Mouse (Mus musculus): Measurements from ENCODE around the gene Ilvbl. TPM values are rescaled to one million over a fixed set of nuclear protein-coding genes. Genes with fewer than 3 reads are reported as not detected.

Ilvbl gene
- polyA plus RNA-seq (2015; fragmentation: Illumina TruSeq; extraction: RNeasy Lipid Tissue Mini Kit (QIAGEN cat#74804); ENCODE audit: insufficient read depth, low read depth, low replicate concordance), result 9.8 TPM

DNA sequence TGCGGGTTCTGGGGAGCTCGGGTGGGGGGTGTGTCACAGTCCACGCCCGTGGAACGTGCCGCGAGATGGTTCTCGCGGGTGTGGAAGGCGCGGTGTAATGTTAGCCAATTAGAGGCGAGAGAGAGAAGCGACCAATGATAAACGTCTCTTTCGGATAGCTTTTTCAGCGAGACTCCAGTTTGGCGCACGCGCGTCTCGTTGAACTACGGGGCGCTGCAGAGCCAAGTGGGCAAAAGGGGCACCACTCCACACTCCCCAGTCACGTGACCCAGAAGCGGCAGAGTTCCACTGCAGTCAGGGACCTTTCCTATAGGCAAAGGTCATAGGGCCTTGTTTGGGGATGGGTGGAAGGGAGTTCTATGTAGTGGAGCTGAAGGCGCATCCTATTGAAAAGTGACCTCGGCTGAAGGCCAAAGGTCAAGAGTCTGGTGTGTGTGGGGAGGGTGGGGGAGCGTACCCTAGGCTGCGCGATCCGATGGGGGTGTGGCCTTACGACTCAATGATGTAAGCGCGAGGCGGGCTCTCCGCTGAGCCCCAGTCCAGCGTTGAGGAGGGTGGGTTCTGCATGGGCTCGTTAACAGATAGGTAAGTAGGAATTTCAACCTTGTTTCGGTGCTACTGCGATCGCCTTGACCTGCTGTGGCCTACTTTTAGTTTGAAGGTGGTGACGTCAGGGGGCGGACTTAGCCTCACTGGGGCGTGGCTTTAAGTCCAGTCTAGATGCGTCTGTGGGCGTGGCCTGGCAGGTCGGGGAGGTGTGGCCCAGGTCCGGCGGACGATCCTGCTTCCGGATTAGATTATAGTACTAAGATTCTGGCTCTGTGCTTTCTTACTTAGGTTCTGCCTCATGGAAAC lies at the start of gene Ilvbl:
Gene Ilvbl, plus strand, starts transcription at position 97 of the 855 bp plus-strand sequence.

DNA sequence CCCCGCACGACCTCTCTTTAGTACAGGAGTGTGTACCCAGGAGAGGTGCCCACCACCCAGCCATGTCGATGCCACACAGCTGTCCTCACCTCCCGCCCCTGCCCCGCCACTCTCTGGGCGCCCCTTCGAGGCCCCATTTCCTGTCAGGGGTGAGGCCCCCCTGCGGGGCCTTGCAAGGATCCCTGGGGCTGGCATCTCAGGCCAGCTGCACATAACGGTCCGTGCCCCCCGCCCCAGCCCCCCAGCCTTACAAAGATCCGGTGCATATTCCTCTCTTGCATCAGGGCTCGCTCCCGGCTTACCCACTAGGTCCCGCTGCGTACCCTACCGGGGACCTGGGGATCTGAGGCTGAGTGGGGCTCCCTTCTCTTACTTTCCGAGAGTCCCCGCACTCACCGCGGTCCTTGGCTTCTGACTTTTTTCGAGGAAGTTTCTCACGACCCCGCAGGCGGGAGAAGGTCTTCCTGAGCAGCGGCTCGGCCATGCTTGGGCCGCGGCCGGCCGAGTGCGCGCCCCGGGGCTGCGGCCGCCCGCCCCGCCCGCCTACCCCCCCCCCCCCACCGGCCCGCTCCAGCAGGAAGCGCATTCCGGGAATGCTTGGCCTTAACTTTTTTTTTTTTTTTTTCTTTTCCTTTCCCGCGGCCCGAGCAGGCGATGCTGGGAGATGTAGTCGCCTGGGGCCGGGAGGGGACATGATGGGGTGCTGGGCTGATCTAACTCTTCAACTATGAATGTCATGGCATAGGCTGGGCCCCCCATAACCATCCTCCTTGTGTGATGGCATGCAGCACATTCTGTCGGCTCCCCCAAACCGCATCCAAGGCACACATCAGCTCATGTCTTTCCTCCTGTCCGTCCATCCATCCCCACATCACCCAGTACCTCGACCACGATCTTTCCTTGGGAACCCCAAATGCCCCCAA lies 17.5 kb downstream of the Ilvbl start, which contains the start of gene Syde1:
Gene Syde1, minus strand, starts transcription at position 559 of the 923 bp plus-strand sequence.

DNA sequence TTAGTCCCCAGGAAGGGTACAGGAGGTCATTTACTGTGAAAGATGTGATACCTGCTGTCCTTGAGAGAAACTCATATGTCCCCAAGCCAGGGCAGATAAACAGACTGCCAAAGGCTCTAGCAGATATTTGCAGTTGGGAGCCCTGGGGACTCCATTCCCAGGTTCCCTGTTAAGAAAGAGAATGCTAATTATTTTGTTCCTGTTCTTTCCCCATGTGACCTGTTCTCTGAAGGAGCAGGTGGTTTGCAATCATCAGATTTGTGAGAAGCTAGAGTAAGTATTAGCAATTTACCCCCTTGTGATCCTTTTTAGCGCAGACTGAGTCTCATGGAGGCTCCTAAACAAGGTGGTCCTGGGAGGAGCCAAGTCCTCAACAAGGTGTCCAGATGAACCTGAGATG lies 43.8 kb downstream of the Ilvbl start, which contains the start of gene Olfr1357:
Gene Olfr1357, minus strand, starts transcription at position 101 of the 400 bp plus-strand sequence.

Other genes with a start within 250 kb of the Ilvbl start
- 14.0 TPM for gene Agpat3, start 221.9 kb upstream of the Ilvbl start, polyA plus RNA-seq (2015; fragmentation: Illumina TruSeq; extraction: RNeasy Lipid Tissue Mini Kit (QIAGEN cat#74804); ENCODE audit: insufficient read depth, low read depth, low replicate concordance)
- 32.4 TPM for gene Rrp1, start 161.3 kb upstream of the Ilvbl start, polyA plus RNA-seq (2015; fragmentation: Illumina TruSeq; extraction: RNeasy Lipid Tissue Mini Kit (QIAGEN cat#74804); ENCODE audit: insufficient read depth, low read depth, low replicate concordance)
- 35.7 TPM for gene Cstb, start 148.7 kb upstream of the Ilvbl start, polyA plus RNA-seq (2015; fragmentation: Illumina TruSeq; extraction: RNeasy Lipid Tissue Mini Kit (QIAGEN cat#74804); ENCODE audit: insufficient read depth, low read depth, low replicate concordance)
- 3.3 TPM for gene Pdxk, start 109.4 kb upstream of the Ilvbl start, polyA plus RNA-seq (2015; fragmentation: Illumina TruSeq; extraction: RNeasy Lipid Tissue Mini Kit (QIAGEN cat#74804); ENCODE audit: insufficient read depth, low read depth, low replicate concordance)
- gene Olfr1358, start 56.9 kb upstream of the Ilvbl start, polyA plus RNA-seq (2015; fragmentation: Illumina TruSeq; extraction: RNeasy Lipid Tissue Mini Kit (QIAGEN cat#74804); ENCODE audit: insufficient read depth, low read depth, low replicate concordance), result not detected
- 6.3 TPM for gene Syde1, start 17.6 kb downstream of the Ilvbl start, polyA plus RNA-seq (2015; fragmentation: Illumina TruSeq; extraction: RNeasy Lipid Tissue Mini Kit (QIAGEN cat#74804); ENCODE audit: insufficient read depth, low read depth, low replicate concordance)
- not detected for gene Olfr1357, start 43.7 kb downstream of the Ilvbl start, polyA plus RNA-seq (2015; fragmentation: Illumina TruSeq; extraction: RNeasy Lipid Tissue Mini Kit (QIAGEN cat#74804); ENCODE audit: insufficient read depth, low read depth, low replicate concordance)
- not detected for gene Casp14, start 143.9 kb downstream of the Ilvbl start, polyA plus RNA-seq (2015; fragmentation: Illumina TruSeq; extraction: RNeasy Lipid Tissue Mini Kit (QIAGEN cat#74804); ENCODE audit: insufficient read depth, low read depth, low replicate concordance)
- not detected for gene Ccdc105, start 178.7 kb downstream of the Ilvbl start, polyA plus RNA-seq (2015; fragmentation: Illumina TruSeq; extraction: RNeasy Lipid Tissue Mini Kit (QIAGEN cat#74804); ENCODE audit: insufficient read depth, low read depth, low replicate concordance)
- not detected for gene Slc1a6, start 206.2 kb downstream of the Ilvbl start, polyA plus RNA-seq (2015; fragmentation: Illumina TruSeq; extraction: RNeasy Lipid Tissue Mini Kit (QIAGEN cat#74804); ENCODE audit: insufficient read depth, low read depth, low replicate concordance)